Mouse (Mus musculus): ENCODE data around the gene Smug1. TPM values are rescaled to one million over a fixed set of nuclear protein-coding genes. Genes with fewer than 3 reads are reported as not detected.
A peak's percentile ranks its signal among the peaks of the same experiment; 100 is the strongest.

Gene Smug1
- polyA plus RNA-seq, 1 experiment from 2014 or later = 27.7 TPM

DNA sequence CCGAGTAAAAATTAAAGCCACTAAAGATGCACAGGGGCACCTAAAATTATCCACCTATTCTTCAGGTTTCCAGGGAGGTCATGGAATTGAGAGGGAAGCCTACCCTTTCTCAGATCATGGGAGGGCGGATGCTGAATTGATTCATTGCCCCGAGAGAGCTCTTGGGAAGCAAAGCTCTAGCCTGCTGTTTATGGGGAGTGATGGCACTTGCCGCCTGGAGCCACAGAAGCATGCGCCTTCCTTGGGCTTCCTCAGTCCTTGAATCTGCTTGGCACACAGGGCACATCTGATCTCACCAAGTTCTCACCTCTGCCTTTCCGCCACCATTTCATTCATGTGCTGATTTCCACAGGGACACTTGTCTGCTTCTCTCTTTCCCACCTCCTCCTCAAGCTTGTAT is 20.9 kb upstream of the Smug1 start:
- Histone ChIP-seq H3K27ac (no peak overlapping the region), H3K4me3 (replicated peaks) (no peak overlapping the region), H3K4me2 (replicated peaks) (no peak overlapping the region), H3K27me3 (peaks cover 17% of the 10 kb centered on the region), H3K9ac (replicated peaks) (no peak overlapping the region), H3K36me3 (peaks cover 23% of the 10 kb centered on the region), H3K4me1 (replicated peaks) (peaks cover 19% of the 10 kb centered on the region), H3K9me3 (no peaks in the 10 kb centered on the region)
- WGBS = 83% methylated on average over 6 of the region's 6 CpGs
- ATAC-seq = no peak

DNA sequence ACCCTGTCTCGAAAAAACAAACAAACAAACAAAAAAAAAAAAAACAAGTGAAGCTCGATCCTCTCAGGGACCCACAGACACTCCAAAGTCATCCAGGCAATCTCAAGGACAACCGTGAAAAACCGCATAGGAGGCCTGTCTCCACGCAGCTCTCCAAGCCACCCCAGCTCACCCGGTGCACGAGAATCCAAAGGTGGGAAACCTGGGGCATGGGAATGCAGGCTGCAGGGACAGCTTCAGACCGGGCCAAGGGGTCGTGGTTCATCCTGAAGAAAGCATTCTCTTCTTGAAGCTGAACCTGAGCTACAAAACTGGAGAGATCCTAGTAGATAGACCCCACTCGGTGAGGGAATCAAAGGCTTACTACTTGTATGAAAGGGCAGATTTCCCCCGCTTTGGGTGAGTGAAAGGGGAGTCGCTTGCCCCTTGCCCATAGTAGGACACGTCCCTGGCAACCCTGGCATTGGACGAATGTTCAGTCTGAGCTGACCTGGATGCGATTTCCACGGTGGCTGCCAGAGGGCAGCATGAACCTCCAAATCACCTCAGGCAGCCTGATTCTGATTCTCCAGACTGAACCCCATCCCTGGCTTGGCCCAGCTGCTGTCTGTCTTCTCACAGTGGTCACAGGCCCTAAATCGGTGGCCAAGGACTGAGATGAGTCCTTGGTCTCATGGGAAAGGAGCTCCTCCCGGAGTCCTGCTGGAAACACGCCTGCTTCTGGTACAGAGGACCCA is 18.7 kb upstream of the Smug1 start:
- Histone ChIP-seq H3K4me3 (replicated peaks) (no peak overlapping the region), H3K36me3 (peaks cover 6% of the 10 kb centered on the region), H3K9ac (replicated peaks) (no peak overlapping the region), H3K27me3 (peaks cover 37% of the 10 kb centered on the region), H3K9me3 (no peaks in the 10 kb centered on the region), H3K4me2 (replicated peaks) (no peak overlapping the region), H3K4me1 (replicated peaks) (peaks cover 22% of the 10 kb centered on the region), H3K27ac (0 out of 2 replicates have a peak overlapping the region, but pooled peaks have one; percentile 25)
- peak; percentile 24 for ATAC-seq
- 53% methylated on average over 19 of the region's 19 CpGs for WGBS

GRCm38 (mm10) chr15:103183651-103184610 is 17.0 kb upstream of the Smug1 start:
- peak; percentile 48; the same call in 1 of the 2 replicates for ATAC-seq

DNA sequence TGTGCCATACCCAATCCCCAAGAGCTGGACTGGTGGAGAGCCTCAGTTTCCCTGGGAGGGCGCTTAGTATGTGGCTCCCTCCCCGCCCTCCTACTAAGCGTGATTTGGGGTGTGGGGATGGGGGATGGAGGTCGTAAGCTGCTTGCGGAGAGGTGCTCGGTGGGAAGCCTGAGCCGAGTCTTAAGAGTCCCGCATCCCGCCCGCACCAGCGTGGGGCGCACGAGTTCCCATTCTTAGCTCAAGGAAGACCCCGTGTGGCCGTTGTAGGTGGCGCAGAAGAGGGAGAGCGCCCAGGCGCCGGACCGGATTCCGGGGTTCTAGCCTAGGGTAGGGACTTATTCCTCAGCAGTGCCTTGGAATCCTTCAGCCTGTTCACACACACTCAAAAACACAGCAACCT is 16.2 kb upstream of the Smug1 start:
- Histone ChIP-seq H3K4me2 (replicated peaks) (peak overlapping the region; percentile 53), H3K27me3 (peaks cover 62% of the 10 kb centered on the region), H3K36me3 (no peaks in the 10 kb centered on the region), H3K9ac (replicated peaks) (0 out of 2 replicates have a peak overlapping the region, but pooled peaks have one; percentile 14), H3K27ac (no peak overlapping the region), H3K9me3 (no peaks in the 10 kb centered on the region), H3K4me1 (replicated peaks) (peaks cover 22% of the 10 kb centered on the region), H3K4me3 (replicated peaks) (peak overlapping the region; percentile 10)
- ATAC-seq = peak; percentile 22; the same call in 1 of the 2 replicates
- under 1% methylated on average over 21 of the region's 21 CpGs for WGBS

More at GRCm38 (mm10) chr15:103183651-103184610, 17.0 kb upstream of the Smug1 start:
- H3K4me2 ChIP-seq (replicated peaks) = peak overlapping the region; percentile 53
- peaks cover 22% of the 10 kb centered on the region for H3K4me1 ChIP-seq (replicated peaks)
- no peak overlapping the region; the same call in 1 of the 2 replicates for H3K9ac ChIP-seq (replicated peaks)
- H3K4me3 ChIP-seq (replicated peaks) = peak overlapping the region; percentile 10
- WGBS = 11% methylated on average over 25 of the region's 25 CpGs
- H3K9me3 ChIP-seq = no peaks in the 10 kb centered on the region
- no peak overlapping the region for H3K27ac ChIP-seq
- H3K27me3 ChIP-seq = peaks cover 54% of the 10 kb centered on the region
- H3K36me3 ChIP-seq = no peaks in the 10 kb centered on the region

GRCm38 (mm10) chr15:103182166-103182790 is 15.4 kb upstream of the Smug1 start:
- H3K27ac ChIP-seq = no peak overlapping the region
- H3K9me3 ChIP-seq = no peaks in the 10 kb centered on the region
- peak overlapping the region; percentile 39 for H3K4me2 ChIP-seq (replicated peaks)
- H3K4me1 ChIP-seq (replicated peaks) = peaks cover 29% of the 10 kb centered on the region
- peak; percentile 41 for ATAC-seq
- no peak overlapping the region for H3K4me3 ChIP-seq (replicated peaks)
- WGBS = 2% methylated on average over 42 of the region's 48 CpGs
- peaks cover 71% of the 10 kb centered on the region for H3K27me3 ChIP-seq
- H3K36me3 ChIP-seq = no peaks in the 10 kb centered on the region
- H3K9ac ChIP-seq (replicated peaks) = no peak overlapping the region

DNA sequence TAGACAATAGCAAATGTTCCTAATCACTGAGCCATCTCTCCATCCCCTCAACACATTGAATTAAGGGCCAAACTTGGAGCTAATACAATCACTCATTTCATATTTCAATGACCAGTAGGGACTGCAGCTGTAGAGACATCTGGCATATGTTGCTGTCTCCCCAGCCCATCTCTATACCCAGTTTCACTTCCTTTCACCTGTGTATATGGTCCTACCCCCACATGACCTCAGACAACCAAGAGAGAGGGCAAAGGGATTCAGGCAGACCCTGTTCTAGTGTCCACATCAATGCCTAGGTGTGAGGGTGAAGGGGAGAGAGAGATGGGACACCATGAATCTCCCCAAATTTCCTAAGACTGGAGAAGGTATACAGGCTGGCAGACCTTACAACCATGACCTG is 13.5 kb upstream of the Smug1 start:
- Histone ChIP-seq H3K27me3 (peaks cover 90% of the 10 kb centered on the region), H3K9ac (replicated peaks) (no peak overlapping the region), H3K9me3 (no peaks in the 10 kb centered on the region), H3K4me2 (replicated peaks) (no peak overlapping the region), H3K27ac (no peak overlapping the region), H3K36me3 (no peaks in the 10 kb centered on the region), H3K4me3 (replicated peaks) (no peak overlapping the region), H3K4me1 (replicated peaks) (peaks cover 26% of the 10 kb centered on the region)
- ATAC-seq = no peak

DNA sequence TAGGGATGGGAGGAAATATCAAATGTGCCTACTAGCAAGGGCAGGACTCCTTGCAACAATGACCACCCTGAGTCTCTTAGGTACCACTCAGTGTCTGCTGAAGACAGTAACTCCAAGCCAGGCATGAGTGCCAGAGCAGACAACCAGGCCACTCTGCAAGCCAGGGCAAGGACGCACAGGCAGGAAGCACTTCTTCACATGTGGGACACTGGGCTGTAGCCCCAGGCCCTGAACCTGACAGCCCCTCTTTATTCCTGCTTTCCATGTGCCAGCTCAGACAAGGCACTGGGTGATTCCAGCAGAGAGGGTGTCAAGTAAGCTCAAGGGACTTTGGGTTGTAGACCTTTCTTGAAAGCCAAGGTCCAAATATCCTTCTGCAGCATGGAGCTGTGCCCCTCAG is 11.9 kb upstream of the Smug1 start:
- peaks cover 99% of the 10 kb centered on the region for H3K27me3 ChIP-seq
- WGBS = 50% methylated on average over 1 of the region's 1 CpGs
- no peak overlapping the region for H3K4me2 ChIP-seq (replicated peaks)
- ATAC-seq = no peak
- no peaks in the 10 kb centered on the region for H3K9me3 ChIP-seq
- no peaks in the 10 kb centered on the region for H3K36me3 ChIP-seq
- peaks cover 21% of the 10 kb centered on the region for H3K4me1 ChIP-seq (replicated peaks)
- H3K9ac ChIP-seq (replicated peaks) = no peak overlapping the region
- H3K4me3 ChIP-seq (replicated peaks) = no peak overlapping the region
- no peak overlapping the region for H3K27ac ChIP-seq

GRCm38 (mm10) chr15:103178137-103178536 is 11.2 kb upstream of the Smug1 start:
- no peak for ATAC-seq
- H3K27me3 ChIP-seq = peaks cover 99% of the 10 kb centered on the region
- no peak overlapping the region for H3K4me3 ChIP-seq (replicated peaks)
- no peak overlapping the region for H3K27ac ChIP-seq
- peaks cover 15% of the 10 kb centered on the region for H3K4me1 ChIP-seq (replicated peaks)
- H3K36me3 ChIP-seq = no peaks in the 10 kb centered on the region
- no peaks in the 10 kb centered on the region for H3K9me3 ChIP-seq
- no peak overlapping the region for H3K9ac ChIP-seq (replicated peaks)
- H3K4me2 ChIP-seq (replicated peaks) = no peak overlapping the region
- WGBS = 8% methylated on average over 12 of the region's 12 CpGs

GRCm38 (mm10) chr15:103177611-103178041 is 10.7 kb upstream of the Smug1 start:
- Histone ChIP-seq H3K27me3 (peaks cover 99% of the 10 kb centered on the region), H3K36me3 (no peaks in the 10 kb centered on the region), H3K4me3 (replicated peaks) (no peak overlapping the region), H3K4me2 (replicated peaks) (no peak overlapping the region), H3K4me1 (replicated peaks) (peaks cover 10% of the 10 kb centered on the region; the same call in 1 of the 2 replicates), H3K27ac (no peak overlapping the region), H3K9ac (replicated peaks) (no peak overlapping the region), H3K9me3 (no peaks in the 10 kb centered on the region)
- ATAC-seq = 0 out of 2 replicates have a peak, but pooled peaks have one; percentile 9
- 3% methylated on average over 12 of the region's 12 CpGs for WGBS

- Histone ChIP-seq H3K9ac (replicated peaks) (no peak overlapping the region), H3K4me2 (replicated peaks) (no peak overlapping the region), H3K4me1 (replicated peaks) (peaks cover 8% of the 10 kb centered on the region; the same call in 1 of the 2 replicates), H3K4me3 (replicated peaks) (no peak overlapping the region), H3K27me3 (peaks cover 100% of the 10 kb centered on the region), H3K27ac (no peak overlapping the region), H3K9me3 (no peaks in the 10 kb centered on the region), H3K36me3 (no peaks in the 10 kb centered on the region)
- ATAC-seq = peak; percentile 76
- 1% methylated on average over 18 of the region's 18 CpGs for WGBS
These were observed 10.1 kb upstream of the Smug1 start for GRCm38 (mm10) chr15:103176874-103177421.

GRCm38 (mm10) chr15:103173251-103173650 is 6.4 kb upstream of the Smug1 start:
- Histone ChIP-seq H3K9ac (replicated peaks) (no peak overlapping the region), H3K27me3 (peaks cover 100% of the 10 kb centered on the region), H3K4me1 (replicated peaks) (peaks cover 29% of the 10 kb centered on the region), H3K9me3 (no peaks in the 10 kb centered on the region), H3K4me2 (replicated peaks) (no peak overlapping the region), H3K4me3 (replicated peaks) (no peak overlapping the region), H3K36me3 (no peaks in the 10 kb centered on the region), H3K27ac (no peak overlapping the region)
- 71% methylated on average over 5 of the region's 5 CpGs for WGBS
- no peak for ATAC-seq

All from midbrain, embryonic 13.5 days (tissue).